Mouse (Mus musculus): ENCODE results near the gene Pusl1. TPM values are rescaled to one million over a fixed set of nuclear protein-coding genes. Genes with fewer than 3 reads are reported as not detected.

Gene Pusl1
- polyA plus RNA-seq, 1 experiment from 2014 or later: 32.9 TPM

GRCm38 (mm10) chr4:155903246-155903645, 11.7 kb upstream of the Pusl1 start:
- H3K4me2 ChIP-seq: no peak overlapping the region
- ATAC-seq (replicated peaks; ENCODE audit: insufficient number of reproducible peaks, low FRiP score, low TSS enrichment): no peak

GRCm38 (mm10) chr4:155901205-155901604, 9.6 kb upstream of the Pusl1 start:
- no peak overlapping the region for H3K9ac ChIP-seq (ENCODE audit: low read depth, low read length)
- H3K4me1 ChIP-seq (ENCODE audit: control insufficient read depth, insufficient read depth, low read length): no peaks in the 10 kb centered on the region
- WGBS (ENCODE audit: insufficient replicate concordance): 59% methylated on average over 3 of the region's 3 CpGs
- no peak for ATAC-seq (replicated peaks; ENCODE audit: insufficient number of reproducible peaks, low FRiP score, low TSS enrichment)
- H3K27ac ChIP-seq (ENCODE audit: low read depth, low read length): no peak overlapping the region
- no peak overlapping the region for H3K4me2 ChIP-seq
- no peak overlapping the region for H3K4me3 ChIP-seq (ENCODE audit: low read depth, low read length)
- H3K9me3 ChIP-seq (replicated peaks; ENCODE audit: control insufficient read depth, low read length): no peaks in the 10 kb centered on the region
- H3K36me3 ChIP-seq (ENCODE audit: control insufficient read depth, insufficient read depth, low read length): peaks cover 13% of the 10 kb centered on the region; the same call in 1 of the 2 replicates
- H3K27me3 ChIP-seq (ENCODE audit: control insufficient read depth, insufficient read depth, low read length): no peaks in the 10 kb centered on the region

More at GRCm38 (mm10) chr4:155903246-155903645, 11.7 kb upstream of the Pusl1 start:
- H3K4me1 ChIP-seq (ENCODE audit: control insufficient read depth, insufficient read depth, low read length): no peaks in the 10 kb centered on the region
- no peaks in the 10 kb centered on the region for H3K27me3 ChIP-seq (ENCODE audit: control insufficient read depth, insufficient read depth, low read length)
- H3K36me3 ChIP-seq (ENCODE audit: control insufficient read depth, insufficient read depth, low read length): peaks cover 13% of the 10 kb centered on the region; the same call in 1 of the 2 replicates
- 90% methylated on average over 13 of the region's 13 CpGs for WGBS (ENCODE audit: insufficient replicate concordance)
- H3K27ac ChIP-seq (ENCODE audit: low read depth, low read length): no peak overlapping the region
- H3K9me3 ChIP-seq (replicated peaks; ENCODE audit: control insufficient read depth, low read length): no peaks in the 10 kb centered on the region
- H3K9ac ChIP-seq (ENCODE audit: low read depth, low read length): no peak overlapping the region
- H3K4me3 ChIP-seq (ENCODE audit: low read depth, low read length): no peak overlapping the region

GRCm38 (mm10) chr4:155899355-155899754, 7.8 kb upstream of the Pusl1 start:
- Histone ChIP-seq H3K27me3 (ENCODE audit: control insufficient read depth, insufficient read depth, low read length) (no peaks in the 10 kb centered on the region), H3K36me3 (ENCODE audit: control insufficient read depth, insufficient read depth, low read length) (peaks cover 13% of the 10 kb centered on the region; the same call in 1 of the 2 replicates), H3K4me3 (ENCODE audit: low read depth, low read length) (no peak overlapping the region), H3K9me3 (replicated peaks; ENCODE audit: control insufficient read depth, low read length) (no peaks in the 10 kb centered on the region), H3K4me2 (no peak overlapping the region), H3K9ac (ENCODE audit: low read depth, low read length) (no peak overlapping the region), H3K27ac (ENCODE audit: low read depth, low read length) (no peak overlapping the region), H3K4me1 (ENCODE audit: control insufficient read depth, insufficient read depth, low read length) (peaks cover 8% of the 10 kb centered on the region)
- WGBS (ENCODE audit: insufficient replicate concordance): 93% methylated on average over 7 of the region's 7 CpGs
- no peak for ATAC-seq (replicated peaks; ENCODE audit: insufficient number of reproducible peaks, low FRiP score, low TSS enrichment)

GRCm38 (mm10) chr4:155898318-155898717, 6.7 kb upstream of the Pusl1 start:
- Histone ChIP-seq H3K4me1 (ENCODE audit: control insufficient read depth, insufficient read depth, low read length) (peaks cover 15% of the 10 kb centered on the region), H3K4me3 (ENCODE audit: low read depth, low read length) (no peak overlapping the region), H3K27ac (ENCODE audit: low read depth, low read length) (no peak overlapping the region), H3K9ac (ENCODE audit: low read depth, low read length) (no peak overlapping the region), H3K9me3 (replicated peaks; ENCODE audit: control insufficient read depth, low read length) (no peaks in the 10 kb centered on the region), H3K36me3 (ENCODE audit: control insufficient read depth, insufficient read depth, low read length) (peaks cover 13% of the 10 kb centered on the region; the same call in 1 of the 2 replicates), H3K27me3 (ENCODE audit: control insufficient read depth, insufficient read depth, low read length) (no peaks in the 10 kb centered on the region), H3K4me2 (no peak overlapping the region)
- ATAC-seq (replicated peaks; ENCODE audit: insufficient number of reproducible peaks, low FRiP score, low TSS enrichment): no peak
- 90% methylated on average over 2 of the region's 2 CpGs for WGBS (ENCODE audit: insufficient replicate concordance)

- no peaks in the 10 kb centered on the region for H3K27me3 ChIP-seq (ENCODE audit: control insufficient read depth, insufficient read depth, low read length)
- WGBS (ENCODE audit: insufficient replicate concordance): 96% methylated on average over 12 of the region's 12 CpGs
These were observed 4.9 kb upstream of the Pusl1 start for GRCm38 (mm10) chr4:155896461-155896860.

GRCm38 (mm10) chr4:155895826-155896225, 4.2 kb upstream of the Pusl1 start:
- H3K4me3 ChIP-seq (ENCODE audit: low read depth, low read length): no peak overlapping the region
- H3K4me2 ChIP-seq: no peak overlapping the region
- no peak overlapping the region for H3K27ac ChIP-seq (ENCODE audit: low read depth, low read length)
- H3K27me3 ChIP-seq (ENCODE audit: control insufficient read depth, insufficient read depth, low read length): no peaks in the 10 kb centered on the region
- ATAC-seq (replicated peaks; ENCODE audit: insufficient number of reproducible peaks, low FRiP score, low TSS enrichment): no peak
- 82% methylated on average over 4 of the region's 4 CpGs for WGBS (ENCODE audit: insufficient replicate concordance)
- no peaks in the 10 kb centered on the region for H3K9me3 ChIP-seq (replicated peaks; ENCODE audit: control insufficient read depth, low read length)
- peaks cover 7% of the 10 kb centered on the region; the same call in 1 of the 2 replicates for H3K36me3 ChIP-seq (ENCODE audit: control insufficient read depth, insufficient read depth, low read length)
- no peak overlapping the region for H3K9ac ChIP-seq (ENCODE audit: low read depth, low read length)
- H3K4me1 ChIP-seq (ENCODE audit: control insufficient read depth, insufficient read depth, low read length): peaks cover 21% of the 10 kb centered on the region

More at GRCm38 (mm10) chr4:155896461-155896860, 4.9 kb upstream of the Pusl1 start:
- Histone ChIP-seq H3K4me1 (ENCODE audit: control insufficient read depth, insufficient read depth, low read length) (peaks cover 21% of the 10 kb centered on the region), H3K27ac (ENCODE audit: low read depth, low read length) (no peak overlapping the region), H3K9ac (ENCODE audit: low read depth, low read length) (no peak overlapping the region), H3K36me3 (ENCODE audit: control insufficient read depth, insufficient read depth, low read length) (peaks cover 7% of the 10 kb centered on the region; the same call in 1 of the 2 replicates), H3K4me3 (ENCODE audit: low read depth, low read length) (no peak overlapping the region), H3K4me2 (no peak overlapping the region), H3K9me3 (replicated peaks; ENCODE audit: control insufficient read depth, low read length) (no peaks in the 10 kb centered on the region)
- ATAC-seq (replicated peaks; ENCODE audit: insufficient number of reproducible peaks, low FRiP score, low TSS enrichment): no peak

GRCm38 (mm10) chr4:155895216-155895615, 3.6 kb upstream of the Pusl1 start:
- peaks cover 27% of the 10 kb centered on the region for H3K4me1 ChIP-seq (ENCODE audit: control insufficient read depth, insufficient read depth, low read length)
- WGBS (ENCODE audit: insufficient replicate concordance): 46% methylated on average over 6 of the region's 6 CpGs
- H3K9ac ChIP-seq (ENCODE audit: low read depth, low read length): no peak overlapping the region
- ATAC-seq (replicated peaks; ENCODE audit: insufficient number of reproducible peaks, low FRiP score, low TSS enrichment): no peak
- H3K27ac ChIP-seq (ENCODE audit: low read depth, low read length): no peak overlapping the region
- H3K4me3 ChIP-seq (ENCODE audit: low read depth, low read length): no peak overlapping the region
- H3K4me2 ChIP-seq: 0 out of 2 replicates have a peak overlapping the region, but pooled peaks have one; percentile 98
- peaks cover 7% of the 10 kb centered on the region; the same call in 1 of the 2 replicates for H3K36me3 ChIP-seq (ENCODE audit: control insufficient read depth, insufficient read depth, low read length)
- no peaks in the 10 kb centered on the region for H3K9me3 ChIP-seq (replicated peaks; ENCODE audit: control insufficient read depth, low read length)
- no peaks in the 10 kb centered on the region for H3K27me3 ChIP-seq (ENCODE audit: control insufficient read depth, insufficient read depth, low read length)

GRCm38 (mm10) chr4:155894311-155894881, 2.8 kb upstream of the Pusl1 start:
- H3K4me1 ChIP-seq (ENCODE audit: control insufficient read depth, insufficient read depth, low read length): peaks cover 27% of the 10 kb centered on the region
- H3K4me3 ChIP-seq (ENCODE audit: low read depth, low read length): no peak overlapping the region
- peak overlapping the region; percentile 34; the same call in 1 of the 2 replicates for H3K9ac ChIP-seq (ENCODE audit: low read depth, low read length)
- WGBS (ENCODE audit: insufficient replicate concordance): 27% methylated on average over 8 of the region's 8 CpGs
- peaks cover 2% of the 10 kb centered on the region; the same call in 1 of the 2 replicates for H3K36me3 ChIP-seq (ENCODE audit: control insufficient read depth, insufficient read depth, low read length)
- H3K27ac ChIP-seq (ENCODE audit: low read depth, low read length): no peak overlapping the region
- H3K4me2 ChIP-seq: peak overlapping the region; percentile 98
- H3K9me3 ChIP-seq (replicated peaks; ENCODE audit: control insufficient read depth, low read length): no peaks in the 10 kb centered on the region
- ATAC-seq (replicated peaks; ENCODE audit: insufficient number of reproducible peaks, low FRiP score, low TSS enrichment): no peak
- no peaks in the 10 kb centered on the region for H3K27me3 ChIP-seq (ENCODE audit: control insufficient read depth, insufficient read depth, low read length)

- 71% methylated on average over 8 of the region's 8 CpGs for WGBS (ENCODE audit: insufficient replicate concordance)
- Histone ChIP-seq H3K27me3 (ENCODE audit: control insufficient read depth, insufficient read depth, low read length) (no peaks in the 10 kb centered on the region), H3K4me1 (ENCODE audit: control insufficient read depth, insufficient read depth, low read length) (peaks cover 27% of the 10 kb centered on the region), H3K36me3 (ENCODE audit: control insufficient read depth, insufficient read depth, low read length) (peaks cover 1% of the 10 kb centered on the region), H3K9me3 (replicated peaks; ENCODE audit: control insufficient read depth, low read length) (no peaks in the 10 kb centered on the region), H3K27ac (ENCODE audit: low read depth, low read length) (no peak overlapping the region), H3K4me3 (ENCODE audit: low read depth, low read length) (peak overlapping the region; percentile 85), H3K9ac (ENCODE audit: low read depth, low read length) (peak overlapping the region; percentile 93; the same call in 1 of the 2 replicates), H3K4me2 (peak overlapping the region; percentile 98)
- ATAC-seq (replicated peaks; ENCODE audit: insufficient number of reproducible peaks, low FRiP score, low TSS enrichment): no peak
These were observed 1.7 kb upstream of the Pusl1 start for GRCm38 (mm10) chr4:155893212-155893690.

Data from heart, embryonic 11.5 days (tissue).